Mouse (Mus musculus): ENCODE data around the gene Flrt1.
"Not testable (repeated sequence)": the region's sequence is repeated elsewhere in the genome, so short reads cannot be mapped to it uniquely, and the experiment has no call there.

Flrt1 gene

DNA sequence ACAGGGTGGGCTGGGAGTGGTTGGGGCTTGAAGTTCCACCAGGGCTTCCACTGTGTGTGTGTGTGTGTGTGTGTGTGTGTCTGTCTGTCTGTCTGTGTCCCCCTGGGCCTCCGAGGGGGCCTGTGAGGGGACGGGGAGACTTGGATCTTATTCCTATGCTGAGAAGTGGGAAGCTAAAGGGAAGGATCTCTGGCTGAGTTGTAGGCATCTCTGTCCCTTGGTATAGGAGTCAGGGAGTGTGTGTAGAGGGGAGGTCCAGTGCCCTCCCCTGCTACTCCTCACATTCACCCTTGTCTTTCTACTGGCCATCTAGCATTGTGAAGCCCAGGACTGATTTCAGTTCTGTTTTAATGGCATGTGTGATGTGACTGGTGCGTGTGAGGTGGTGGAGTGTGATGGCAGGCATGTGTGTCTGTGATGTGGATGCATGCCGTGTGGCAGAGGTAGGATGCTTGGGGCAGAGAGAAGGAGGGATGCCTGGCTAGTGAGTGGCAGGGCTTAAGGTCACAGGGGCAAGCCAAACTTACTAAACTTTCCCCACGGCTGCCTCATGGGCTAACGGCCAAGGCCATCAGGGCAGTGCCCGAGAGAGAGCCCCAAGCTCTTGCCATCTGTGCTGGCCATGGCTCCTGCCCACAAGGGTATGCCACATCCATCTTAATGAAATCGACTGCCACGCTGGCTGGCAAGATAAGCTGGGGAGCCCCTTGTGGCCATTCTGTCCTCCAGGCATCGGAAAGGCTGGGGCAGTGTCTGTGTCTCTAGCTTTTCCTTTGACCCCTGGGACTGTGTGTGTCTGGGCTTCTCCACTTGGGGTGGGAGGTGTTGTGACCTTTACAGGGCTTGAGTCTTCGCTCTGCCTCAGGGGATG lies 36.6 kb downstream of the Flrt1 start:
- DNase-seq (ENCODE audit: low spot score) = no peak

DNA sequence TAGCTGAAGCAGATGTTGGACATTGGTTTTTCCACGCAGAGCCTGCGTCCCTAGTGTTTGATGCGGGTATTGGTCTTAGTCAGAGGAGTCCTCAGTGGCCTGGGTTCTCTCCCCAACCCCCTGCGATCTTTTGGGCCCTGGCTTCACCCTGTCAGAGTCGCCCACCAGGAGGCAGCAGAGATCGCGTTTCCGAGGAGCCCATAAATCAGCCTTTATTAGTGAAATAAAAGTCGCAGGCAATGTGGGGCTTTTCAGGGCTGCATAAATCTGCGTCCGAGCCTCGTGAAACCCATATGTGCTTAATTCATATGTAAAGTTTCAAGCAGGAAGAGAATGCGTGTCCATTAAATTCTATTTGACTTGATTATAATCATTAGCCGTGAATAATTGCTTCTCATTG lies 37.4 kb downstream of the Flrt1 start:
- DNase-seq (ENCODE audit: low spot score) = peak; percentile 47

DNA sequence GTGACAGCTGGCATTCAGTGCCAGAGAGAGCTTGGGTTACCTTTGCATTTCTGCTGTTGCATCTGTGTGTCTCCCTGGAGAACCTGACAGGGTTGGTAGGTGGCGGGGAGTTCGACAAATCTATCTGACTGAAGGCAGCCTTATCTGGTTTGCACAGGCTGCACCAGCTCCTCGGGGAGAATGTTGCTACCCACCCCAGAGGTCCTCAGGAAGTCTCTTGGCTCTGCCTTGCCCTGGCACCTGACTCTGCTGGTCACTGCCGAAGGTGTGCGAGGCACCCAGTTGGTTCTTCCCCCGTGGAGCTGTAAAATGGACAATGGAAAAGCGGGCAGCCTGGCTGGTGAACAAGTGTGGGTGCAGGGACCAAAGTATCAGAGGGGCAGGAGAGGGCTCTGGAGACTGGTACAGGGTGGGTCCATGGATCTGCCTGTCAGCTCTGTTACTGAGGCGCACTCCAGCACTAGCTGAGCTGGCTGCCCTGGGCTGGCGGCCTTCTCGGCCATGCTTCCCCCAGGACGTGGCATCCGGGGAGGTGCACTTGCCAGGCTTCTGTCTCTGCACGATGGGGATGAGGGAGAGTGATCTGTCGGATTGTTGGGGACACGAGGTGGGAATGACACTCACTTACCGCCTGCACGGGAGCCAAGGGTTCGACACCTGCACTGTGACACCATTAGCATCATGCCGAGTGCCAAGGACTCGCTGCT lies 38.0 kb downstream of the Flrt1 start:
- no peak for DNase-seq (ENCODE audit: low spot score)

DNA sequence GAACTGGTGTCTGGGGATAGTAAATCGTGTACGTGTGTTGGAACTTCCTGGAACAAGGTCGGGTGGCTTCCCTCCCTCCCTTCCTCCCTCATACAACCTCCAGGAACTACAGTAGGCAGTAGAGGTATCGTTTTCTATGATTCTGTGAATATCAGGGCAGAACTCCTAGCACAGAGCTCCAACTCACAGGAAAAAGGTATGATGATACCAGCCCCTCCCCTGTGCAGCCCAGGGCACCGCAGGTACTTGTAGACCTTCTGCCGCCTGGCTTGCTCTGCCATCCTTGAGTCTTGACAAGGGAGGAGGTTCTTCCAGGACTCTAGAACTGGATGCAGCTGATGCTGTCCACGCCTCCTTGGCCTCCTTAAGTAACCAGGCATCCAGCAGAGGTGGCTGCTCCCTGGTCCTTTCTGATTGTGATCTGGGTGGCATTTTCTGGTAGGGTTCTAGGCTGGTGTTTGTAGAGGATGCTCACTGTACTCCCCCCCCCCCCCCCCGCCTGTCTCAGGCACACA lies 38.6 kb downstream of the Flrt1 start:
- DNase-seq (ENCODE audit: low spot score) = no peak

DNA sequence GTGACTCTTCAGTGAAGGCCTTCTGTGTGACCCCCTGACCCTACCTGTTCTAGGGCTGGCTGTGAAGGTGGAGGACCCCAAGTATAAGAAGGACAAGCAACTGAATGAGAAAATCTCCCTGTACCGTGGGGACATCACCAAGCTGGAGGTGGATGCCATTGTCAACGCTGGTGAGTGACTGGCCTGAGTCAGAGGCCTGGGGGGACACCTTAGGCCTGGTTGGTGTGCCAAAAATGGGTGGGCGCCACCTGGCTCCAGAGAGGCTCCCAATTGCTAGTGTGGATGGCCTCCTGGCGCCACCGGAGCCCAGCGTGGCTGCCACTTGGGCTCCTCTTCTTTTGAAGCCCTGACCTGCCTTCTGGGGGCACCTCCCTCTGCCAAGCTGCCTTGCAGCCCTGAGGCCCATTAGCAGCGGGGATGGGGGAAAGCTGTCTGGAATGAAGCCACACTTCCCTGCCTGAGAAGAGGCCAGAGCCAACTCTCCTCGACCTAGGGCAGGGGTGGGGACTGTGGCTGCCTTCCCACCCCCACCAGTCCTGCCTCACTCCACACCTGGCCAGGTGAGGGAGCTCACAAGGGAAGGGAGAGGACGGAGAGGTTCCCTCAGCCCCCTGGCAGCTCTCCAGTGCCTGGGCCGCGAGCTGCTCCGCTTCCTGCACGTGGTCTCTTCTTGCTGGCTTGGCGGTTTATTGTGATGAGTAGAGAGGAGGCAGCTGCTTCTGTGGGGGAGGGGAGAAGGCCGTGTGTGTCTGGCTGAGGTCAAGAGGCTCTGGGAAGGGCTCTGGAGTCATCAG lies 39.3 kb downstream of the Flrt1 start:
- DNase-seq (ENCODE audit: low spot score) = peak; percentile 20

DNA sequence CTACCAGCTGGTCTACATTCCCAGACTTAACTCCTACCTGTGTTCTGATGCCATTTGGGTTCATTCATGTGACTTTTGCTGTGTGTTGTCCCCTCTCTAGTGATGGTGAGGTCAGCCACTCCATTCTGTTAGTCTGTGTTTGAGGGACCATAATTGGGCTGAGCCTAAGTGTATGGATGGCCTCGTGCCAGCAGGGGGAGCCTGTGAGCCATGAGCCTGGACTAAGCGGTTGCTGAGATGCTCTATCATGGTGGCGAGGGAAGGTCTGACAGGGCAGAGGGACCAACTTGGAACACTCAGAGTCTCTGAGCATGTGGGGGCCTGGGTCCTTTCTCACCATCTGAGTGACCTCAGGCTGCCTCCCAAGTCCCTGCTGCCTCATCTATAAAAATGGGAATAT lies 41.0 kb downstream of the Flrt1 start:
- peak; percentile 46 for DNase-seq (ENCODE audit: low spot score)

DNA sequence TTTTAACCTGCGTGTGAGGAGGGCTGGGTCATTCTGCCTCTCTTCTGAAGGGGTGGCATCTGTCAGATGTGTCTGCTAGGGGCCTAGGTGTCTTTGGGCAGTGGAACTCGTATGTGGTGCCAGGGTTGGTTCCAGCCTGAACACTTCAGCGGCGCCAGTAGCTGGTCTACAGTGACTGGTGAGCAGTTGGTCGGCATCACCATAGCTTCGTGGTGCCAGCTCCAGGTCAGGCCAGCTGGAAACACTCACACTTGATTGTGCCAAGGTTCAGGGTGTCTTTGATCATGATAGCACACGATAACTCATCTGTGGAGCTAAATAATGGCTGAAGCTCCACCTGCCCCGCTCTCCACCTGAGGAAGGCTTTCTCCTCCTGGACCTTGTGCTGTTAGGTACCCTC lies 42.6 kb downstream of the Flrt1 start:
- no peak for DNase-seq (ENCODE audit: low spot score)

DNA sequence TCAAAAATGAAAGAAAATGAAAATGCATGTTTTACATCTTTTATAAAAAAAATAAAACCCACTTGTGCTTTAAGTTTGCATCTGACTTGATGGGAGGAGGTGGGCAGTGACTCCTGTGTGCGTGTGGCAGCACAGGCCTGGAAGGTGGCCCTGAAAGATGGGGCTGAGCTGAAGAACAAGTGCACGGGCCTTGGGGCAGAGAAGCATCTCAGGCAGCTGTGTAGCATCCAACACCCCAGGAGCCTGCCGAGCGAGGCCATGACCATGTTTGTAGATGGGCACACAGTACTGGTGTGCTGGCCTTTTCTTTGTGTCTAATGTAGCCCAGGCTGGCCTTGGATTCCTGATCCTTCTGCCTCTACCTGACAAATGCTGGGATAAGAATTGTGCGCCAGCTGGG lies 43.4 kb downstream of the Flrt1 start:
- no peak for DNase-seq (ENCODE audit: low spot score)

DNA sequence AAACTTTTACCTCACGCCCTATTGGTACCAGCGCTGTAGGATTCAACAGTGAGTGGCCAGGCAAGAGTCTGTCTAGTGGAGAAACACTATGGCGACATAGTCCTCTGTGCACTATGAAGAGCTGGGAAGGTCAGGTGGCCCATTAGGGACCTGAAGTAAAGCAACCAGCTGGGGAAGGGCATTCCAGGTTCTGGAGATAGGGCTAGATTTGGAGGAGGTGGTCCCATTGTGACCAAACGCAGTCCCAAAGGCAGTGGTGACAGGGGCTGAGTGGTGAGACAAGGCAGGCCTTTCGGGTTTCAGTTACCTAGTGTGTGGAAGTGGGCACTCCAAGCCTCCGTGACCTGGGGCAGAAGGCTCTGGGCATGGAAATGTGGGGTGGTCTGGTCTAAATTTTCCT lies 47.0 kb downstream of the Flrt1 start:
- no peak for DNase-seq (ENCODE audit: low spot score)

DNA sequence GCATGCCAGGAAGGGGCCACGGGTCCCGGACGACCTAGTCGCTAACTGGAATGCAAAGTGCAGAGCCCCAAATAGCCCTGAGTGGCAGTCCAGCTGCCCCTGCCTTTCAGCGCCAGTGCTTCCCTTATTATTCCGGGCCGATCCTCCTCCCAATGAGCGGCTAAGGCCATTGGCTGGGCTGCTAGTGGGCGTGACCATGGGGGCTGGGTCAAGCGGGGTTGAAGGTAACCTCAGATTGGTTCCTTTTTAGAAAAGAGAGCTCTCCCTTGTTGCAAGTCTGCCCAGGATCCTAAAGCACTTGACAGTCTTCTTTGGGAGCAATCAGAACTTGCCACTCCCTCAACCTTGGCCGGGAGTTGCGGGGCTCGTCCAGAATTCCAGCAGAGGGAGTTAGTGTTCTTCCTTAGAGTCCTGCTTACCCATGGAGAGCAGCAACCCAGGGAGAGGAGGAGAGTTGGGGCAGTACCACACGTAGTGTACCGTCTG lies 47.8 kb downstream of the Flrt1 start:
- DNase-seq (ENCODE audit: low spot score) = peak; percentile 86

DNA sequence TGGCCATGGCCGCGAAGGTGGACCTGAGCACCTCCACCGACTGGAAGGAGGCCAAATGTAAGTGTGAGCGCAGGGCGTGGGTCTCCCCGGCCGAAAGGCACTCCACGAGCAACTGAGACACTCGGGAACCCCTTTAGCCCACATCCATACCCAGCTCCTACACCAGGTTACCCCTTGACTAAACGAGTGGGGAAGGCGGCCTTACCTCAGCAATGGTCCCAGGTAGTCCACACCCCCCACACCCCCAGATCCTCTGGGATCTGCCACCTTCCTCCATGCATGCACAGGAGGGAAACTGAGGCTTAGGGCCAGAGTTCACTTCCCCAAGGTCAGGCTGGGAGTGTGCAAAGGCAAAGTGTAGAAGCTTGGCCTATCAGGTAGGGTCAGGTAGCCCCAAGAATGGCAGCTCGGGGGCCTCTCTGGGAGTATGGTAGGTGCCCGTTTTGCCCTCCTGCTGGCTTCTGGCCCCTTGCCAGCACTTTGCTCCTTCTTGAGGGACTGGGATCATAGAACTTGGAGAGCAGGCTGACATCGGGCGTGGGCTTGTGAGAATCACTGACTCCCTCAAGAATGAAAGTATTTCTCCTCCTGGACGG lies 48.3 kb downstream of the Flrt1 start:
- DNase-seq (ENCODE audit: low spot score) = no peak

DNA sequence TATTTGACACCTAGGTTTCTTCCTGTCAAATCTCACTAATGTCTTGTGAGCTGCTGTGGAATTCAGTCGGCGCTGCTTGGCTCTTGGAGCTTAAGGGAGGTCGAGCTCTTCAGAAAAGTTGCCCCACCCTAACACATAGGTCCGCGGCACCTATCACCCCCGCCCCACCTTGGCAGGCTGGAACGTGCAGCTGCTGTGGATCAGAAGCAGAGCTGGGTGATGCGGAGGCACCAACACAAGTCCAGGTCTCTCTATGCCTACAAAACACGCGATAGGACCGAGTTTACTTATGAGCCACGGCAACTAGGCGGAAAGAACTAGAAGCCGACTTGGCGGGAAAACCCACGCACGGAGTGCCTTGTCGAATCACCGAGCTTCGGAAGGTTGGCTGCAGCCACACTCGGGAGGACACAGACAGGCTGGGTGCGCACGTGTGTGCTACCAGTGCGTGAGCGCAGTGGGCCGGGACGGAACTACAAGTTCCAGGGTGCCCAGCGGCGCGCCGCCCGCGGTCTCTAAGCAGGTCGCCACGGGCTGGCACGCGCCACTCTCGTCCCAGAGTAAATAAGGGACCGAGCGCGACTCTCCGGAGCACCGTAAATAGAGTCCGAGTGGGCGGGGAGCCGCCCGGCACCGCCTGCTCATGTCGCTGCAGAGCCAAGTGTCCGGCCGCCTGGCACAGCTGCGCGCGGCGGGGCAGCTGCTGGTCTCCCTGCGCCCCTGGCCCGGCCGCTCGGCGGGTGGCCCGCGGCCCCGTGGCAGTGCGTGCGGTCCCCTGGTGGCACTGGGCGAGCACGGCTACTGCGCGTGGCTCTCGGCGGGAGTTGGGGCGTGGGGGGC lies 49.1 kb downstream of the Flrt1 start, which contains the start of gene Macrod1:
TSS of gene Macrod1 (plus strand) at position 563 of the 840 bp plus-strand sequence.
- DNase-seq (ENCODE audit: low spot score) = peak; percentile 64

DNA sequence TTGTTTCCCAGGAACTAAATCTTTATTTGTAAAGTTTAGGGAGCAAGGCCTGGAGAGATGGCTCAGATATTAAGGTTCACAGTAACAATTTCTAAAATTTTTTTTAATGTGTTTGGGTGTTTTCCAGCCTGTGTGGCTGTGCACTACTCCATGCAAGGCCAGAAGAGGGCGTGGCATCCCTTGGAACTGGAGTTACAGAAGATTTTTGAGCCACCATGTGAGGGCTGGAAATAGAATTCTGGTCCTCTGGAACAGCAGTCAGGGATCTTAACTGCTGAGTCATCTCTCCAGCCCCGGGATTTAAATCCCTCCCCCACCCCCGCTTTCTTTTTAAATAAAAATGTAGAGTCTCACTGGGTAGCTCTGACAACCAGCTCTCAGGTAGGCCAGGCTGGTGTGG lies 50.4 kb downstream of the Flrt1 start:
- DNase-seq (ENCODE audit: low spot score) = no peak

DNA sequence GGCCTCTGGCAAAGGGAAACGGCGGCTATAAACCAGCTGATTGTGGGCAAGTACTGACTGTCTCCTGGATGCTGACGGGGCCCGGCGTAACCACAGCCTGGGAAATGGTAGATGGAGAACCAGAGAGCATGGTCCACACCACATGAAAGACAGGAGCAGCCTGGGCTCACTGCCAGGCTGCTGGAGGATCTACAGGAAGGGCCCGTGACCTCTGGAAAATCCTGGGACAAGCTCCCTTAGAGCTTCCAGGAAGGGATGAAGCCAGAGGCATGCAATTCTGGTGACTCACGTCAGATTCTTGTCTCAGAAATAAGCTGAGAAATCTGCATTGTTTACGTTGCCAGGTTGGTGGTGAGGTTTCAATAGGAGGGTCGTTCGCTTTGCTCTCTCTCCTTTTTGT lies 50.8 kb downstream of the Flrt1 start:
- DNase-seq (ENCODE audit: low spot score) = no peak

DNA sequence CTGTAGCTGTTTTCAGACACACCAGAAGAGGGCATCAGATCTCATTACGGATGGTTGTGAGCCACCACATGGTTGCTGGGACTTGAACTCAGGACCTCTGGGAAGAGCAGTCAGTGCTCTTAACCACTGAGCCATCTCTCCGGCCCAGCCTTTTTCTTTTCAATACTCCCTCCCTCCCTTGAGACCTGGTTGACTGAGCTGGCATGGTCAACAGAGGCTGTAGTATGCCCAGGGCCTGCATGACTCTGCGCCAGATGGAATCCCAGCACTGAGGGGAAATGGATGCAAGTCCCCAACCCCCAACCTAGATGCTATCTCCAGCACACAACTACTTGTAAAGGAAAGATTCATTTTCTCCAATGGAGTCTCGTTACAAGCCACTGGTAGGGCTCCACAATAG lies 52.1 kb downstream of the Flrt1 start:
- DNase-seq (ENCODE audit: low spot score) = not testable (repeated sequence)

DNA sequence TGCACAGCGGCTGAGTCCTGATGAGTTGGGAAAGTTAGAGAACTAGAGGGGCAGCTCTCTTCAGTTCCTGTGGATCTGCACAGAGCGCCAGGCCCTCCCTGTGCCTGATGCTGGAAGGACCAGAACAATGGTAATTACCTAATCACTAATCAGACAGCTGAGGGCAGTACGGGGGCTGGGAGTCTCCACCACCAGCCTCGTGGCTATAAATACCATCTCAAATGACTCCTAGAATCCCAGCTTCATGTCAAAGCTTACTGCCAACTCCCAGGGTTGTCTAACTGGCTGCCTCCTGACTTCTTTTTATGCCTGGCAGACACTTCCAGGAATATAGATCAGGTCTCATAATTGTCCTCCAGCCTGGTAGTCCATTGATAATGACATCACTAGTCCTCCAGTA lies 60.8 kb downstream of the Flrt1 start:
- no peak for DNase-seq (ENCODE audit: low spot score)

DNA sequence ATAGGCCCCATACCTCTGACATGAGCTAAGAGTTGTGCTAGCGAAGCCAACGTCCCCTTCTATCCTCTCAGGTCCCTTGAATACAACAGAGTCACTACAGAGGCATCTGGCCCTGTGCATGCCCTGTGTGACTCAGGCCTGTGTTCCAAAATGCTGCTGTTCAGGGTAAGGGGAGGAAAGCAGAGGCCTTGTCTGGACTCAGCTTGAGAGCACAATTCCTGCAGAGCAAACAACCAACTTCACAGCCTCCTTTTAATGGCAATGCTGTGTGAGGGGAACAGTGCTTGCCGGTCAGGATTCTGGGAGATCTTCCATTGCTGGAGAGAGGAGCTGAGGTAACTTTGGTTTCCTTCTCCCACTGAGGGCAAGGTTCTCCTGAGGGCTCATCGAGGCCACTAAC lies 61.2 kb downstream of the Flrt1 start:
- DNase-seq (ENCODE audit: low spot score) = no peak
